Mouse (Mus musculus) limb, embryonic 14.5 days (tissue): ENCODE data around the gene Abcb8. TPM values are rescaled to one million over a fixed set of nuclear protein-coding genes. Genes with fewer than 3 reads are reported as not detected.

Experiments used
- ATAC-seq: fragments of 200-750 bp; cut with Nextera tagmentation; 2 replicates; pipeline ENCODE4 v1.8.0; 2017; ENCODE audit warnings: low read depth, moderate number of reproducible peaks, moderate TSS enrichment; ENCODE audit not compliant: low FRiP score
- DNase-seq: peaks from one replicate; pipeline ENCODE4 v3.0.0-alpha.2; 2015; ENCODE audit warnings: low spot score
- H3K27ac ChIP-seq: fragments of 300-500 bp; sonication (generic); replicated peaks from 2 replicates; pipeline ENCODE4 v1.5.1; 2014; ENCODE audit warnings: low read depth, mild to moderate bottlenecking, low read length, moderate library complexity, mixed read lengths
- H3K27me3 ChIP-seq: fragments of 300-500 bp; sonication (generic); 2 replicates; pipeline ENCODE4 v1.6.1; 2014; ENCODE audit warnings: low read length, mixed read lengths; ENCODE audit not compliant: control insufficient read depth, insufficient read depth
- H3K36me3 ChIP-seq: fragments of 300-500 bp; sonication (generic); 2 replicates; pipeline ENCODE4 v1.6.1; 2014; ENCODE audit warnings: mild to moderate bottlenecking, low read length, moderate library complexity, mixed read lengths; ENCODE audit not compliant: control insufficient read depth, insufficient read depth
- H3K4me1 ChIP-seq: fragments of 300-500 bp; sonication (generic); 2 replicates; pipeline ENCODE4 v1.6.1; 2014; ENCODE audit warnings: antibody characterized with exemption, low read length, mixed read lengths; ENCODE audit not compliant: control insufficient read depth, insufficient read depth
- H3K4me2 ChIP-seq: fragments of 300-500 bp; sonication (generic); replicated peaks from 2 replicates; pipeline ENCODE4 v1.6.1; 2014; ENCODE audit warnings: low read depth, mild to moderate bottlenecking, low read length, moderate library complexity; ENCODE audit not compliant: severe bottlenecking
- H3K4me3 ChIP-seq: fragments of 300-500 bp; sonication (generic); replicated peaks from 2 replicates; pipeline ENCODE4 v1.5.1; 2014; ENCODE audit warnings: low read length
- H3K9ac ChIP-seq: fragments of 300-500 bp; sonication (generic); 2 replicates; pipeline ENCODE4 v1.6.1; 2014; ENCODE audit warnings: mild to moderate bottlenecking, low read depth, low read length, moderate library complexity; ENCODE audit not compliant: severe bottlenecking
- H3K9me3 ChIP-seq: fragments of 300-500 bp; sonication (generic); 2 replicates; pipeline ENCODE4 v1.6.1; 2016; ENCODE audit warnings: low read length; ENCODE audit not compliant: control insufficient read depth
- POLR2A ChIP-seq: fragments of 200-500 bp; IDR thresholded peaks from 2 replicates; pipeline ENCODE4 v1.8.0; 2012; ENCODE audit warnings: inconsistent platforms, mild to moderate bottlenecking, moderate library complexity, borderline replicate concordance; ENCODE audit not compliant: insufficient read depth, insufficient read length; ENCODE audit errors: extremely low read depth
- WGBS: fragments of 180-500 bp; shearing (Covaris S2); extraction: QIAGEN DNeasy Blood & Tissue Kit; methylation state at CpG from one replicate; pipeline ENCODE4 v1.1.7; 2014; 5-methylcytosine and 5-hydroxymethylcytosine counted together
- polyA plus RNA-seq, 2 experiments: library from polyadenylated mRNA; depleted of rRNA in 1 of 2; stranded (reverse) in 1 of 2; unstranded in 1 of 2; fragments of >200 nt; fragmentation: Nextera tagmentation in 1 of 2; extraction: Ambion mirVana in 1 of 2; gene quantifications; 2 replicates each; pipeline versions ENCODE4 v1.2.1 to v1.2.3; 2012 to 2014

The Abcb8 gene
- polyA plus RNA-seq, 2 experiments = 35.8 to 45.3 TPM

DNA sequence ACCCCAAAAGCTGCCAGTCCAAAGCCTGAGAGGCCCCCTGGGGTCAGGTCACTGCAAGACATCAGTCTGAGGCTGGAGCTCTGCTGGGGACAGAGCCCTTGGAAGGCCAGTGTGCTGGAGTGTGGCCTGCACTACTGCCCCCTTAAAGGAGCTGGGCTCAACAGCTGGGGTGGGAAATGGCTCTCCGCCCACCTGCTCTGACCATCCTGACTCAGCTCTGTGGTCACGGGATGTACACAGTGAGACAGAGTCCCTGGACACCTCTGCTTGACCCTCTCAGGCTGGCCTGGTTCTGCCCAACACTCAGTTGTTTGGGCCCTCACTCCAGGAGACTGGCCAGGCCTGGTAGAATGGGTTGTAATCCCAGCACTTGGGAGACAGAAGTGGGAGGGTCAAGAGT lies 16.0 kb downstream of the Abcb8 start:
- WGBS = 92% methylated on average over 2 of the region's 2 CpGs

DNA sequence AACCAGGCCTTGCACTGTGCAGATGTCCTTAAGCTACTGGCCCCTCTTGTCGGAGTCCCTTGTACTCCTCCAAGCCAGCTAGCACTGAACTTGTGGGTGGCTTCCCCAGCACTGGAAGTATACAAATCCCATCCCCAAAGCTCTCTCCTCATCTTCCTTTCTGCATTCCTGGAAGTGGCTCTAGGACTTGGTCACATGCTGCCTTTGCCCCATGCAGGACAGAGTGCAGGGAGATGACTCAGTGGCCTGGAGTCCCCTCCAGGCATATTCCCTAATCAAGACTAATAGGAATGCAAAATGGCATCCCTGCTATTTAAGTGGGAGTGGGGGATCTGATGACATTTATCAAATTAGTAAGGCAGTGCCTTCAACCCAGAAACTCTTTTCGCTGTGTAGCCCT lies 18.6 kb downstream of the Abcb8 start:
- TF ChIP-seq POLR2A = no peak
- 82% methylated on average over 2 of the region's 2 CpGs for WGBS

More for the DNA sequence above, 16.0 kb downstream of the Abcb8 start:
- Histone ChIP-seq H3K27me3 (no peaks in the 10 kb centered on the region), H3K4me3 (no peak overlapping the region), H3K9me3 (no peaks in the 10 kb centered on the region), H3K9ac (no peak overlapping the region), H3K4me2 (no peak overlapping the region), H3K27ac (no peak overlapping the region), H3K4me1 (peaks cover 12% of the 10 kb centered on the region), H3K36me3 (peaks cover 25% of the 10 kb centered on the region)
- no peak for TF ChIP-seq POLR2A
- DNase-seq (no peak), ATAC-seq (no peak)

DNA sequence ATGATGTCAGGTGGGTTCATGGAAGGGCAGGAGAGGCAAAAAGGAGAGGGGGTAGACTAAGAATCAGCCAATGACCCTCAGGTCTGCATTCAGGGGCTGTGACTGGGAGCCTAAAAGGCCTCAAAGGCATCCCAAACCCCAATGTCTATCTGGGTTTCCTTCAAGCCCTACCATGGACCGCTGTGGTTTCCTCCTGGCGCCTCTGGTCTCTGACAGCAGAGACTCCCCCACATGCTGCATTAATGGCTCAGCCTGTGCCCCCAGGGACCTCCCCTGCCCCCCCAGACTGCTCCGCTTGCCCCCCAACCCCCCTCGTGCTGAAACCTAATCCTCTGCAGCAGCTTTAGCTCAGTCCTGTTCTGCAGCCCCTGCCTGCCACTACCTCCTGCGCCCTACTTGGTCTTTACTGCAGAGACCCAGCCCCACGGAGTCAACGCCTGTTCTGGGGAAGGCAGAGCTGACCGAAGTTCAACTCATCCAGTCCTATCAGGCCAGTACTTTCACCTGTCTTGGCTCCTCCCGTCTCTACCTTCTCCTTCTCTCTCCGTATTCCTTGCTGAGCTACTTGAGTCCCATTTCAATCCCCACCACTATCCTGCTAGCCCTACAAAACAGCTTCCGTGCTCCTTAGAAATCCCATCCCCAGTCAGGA lies 19.7 kb downstream of the Abcb8 start, which contains the start of gene Asic3:
TSS of gene Asic3 (plus strand) at position 351 of the 652 bp plus-strand sequence.
- Histone ChIP-seq H3K4me2 (0 out of 2 replicates have a peak within 1 kb of the TSS, but pooled peaks have one; percentile 11), H3K9ac (no peak within 1 kb of the TSS), H3K27me3 (no peaks in the 10 kb centered on the region), H3K36me3 (peaks cover 6% of the 10 kb centered on the region; the same call in 1 of the 2 replicates), H3K9me3 (no peaks in the 10 kb centered on the region), H3K4me1 (peaks cover 12% of the 10 kb centered on the region), H3K4me3 (no peak within 1 kb of the TSS), H3K27ac (no peak within 1 kb of the TSS)
- no peak for TF ChIP-seq POLR2A
- ATAC-seq (no peak), DNase-seq (no peak)
- WGBS = 27% methylated on average over 11 of the region's 11 CpGs

More for the DNA sequence above, 18.6 kb downstream of the Abcb8 start:
- H3K36me3 ChIP-seq = peaks cover 11% of the 10 kb centered on the region
- no peak overlapping the region for H3K4me2 ChIP-seq
- ATAC-seq (no peak), DNase-seq (no peak)
- H3K9me3 ChIP-seq = no peaks in the 10 kb centered on the region
- no peaks in the 10 kb centered on the region for H3K27me3 ChIP-seq
- H3K4me1 ChIP-seq = peaks cover 12% of the 10 kb centered on the region
- no peak overlapping the region for H3K9ac ChIP-seq
- no peak overlapping the region for H3K27ac ChIP-seq
- no peak overlapping the region for H3K4me3 ChIP-seq

DNA sequence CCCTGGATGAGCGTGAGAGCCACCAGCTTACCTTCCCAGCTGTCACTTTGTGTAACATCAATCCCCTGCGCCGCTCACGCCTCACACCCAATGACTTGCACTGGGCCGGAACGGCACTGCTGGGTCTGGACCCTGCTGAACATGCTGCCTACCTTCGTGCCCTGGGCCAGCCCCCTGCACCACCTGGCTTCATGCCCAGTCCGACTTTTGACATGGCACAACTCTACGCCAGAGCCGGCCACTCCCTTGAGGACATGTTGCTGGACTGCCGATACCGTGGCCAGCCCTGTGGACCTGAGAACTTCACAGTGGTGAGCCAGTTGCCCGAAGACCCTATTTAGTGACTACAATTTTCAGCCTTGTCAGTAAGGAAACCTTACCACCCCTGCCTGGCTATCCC lies 20.5 kb downstream of the Abcb8 start:
- TF ChIP-seq POLR2A = no peak
- Histone ChIP-seq H3K4me3 (no peak overlapping the region), H3K27me3 (no peaks in the 10 kb centered on the region), H3K9ac (no peak overlapping the region), H3K4me1 (peaks cover 12% of the 10 kb centered on the region), H3K27ac (no peak overlapping the region), H3K4me2 (no peak overlapping the region), H3K9me3 (no peaks in the 10 kb centered on the region), H3K36me3 (peaks cover 9% of the 10 kb centered on the region; the same call in 1 of the 2 replicates)
- WGBS = 85% methylated on average over 13 of the region's 13 CpGs
- DNase-seq = no peak
- no peak for ATAC-seq

DNA sequence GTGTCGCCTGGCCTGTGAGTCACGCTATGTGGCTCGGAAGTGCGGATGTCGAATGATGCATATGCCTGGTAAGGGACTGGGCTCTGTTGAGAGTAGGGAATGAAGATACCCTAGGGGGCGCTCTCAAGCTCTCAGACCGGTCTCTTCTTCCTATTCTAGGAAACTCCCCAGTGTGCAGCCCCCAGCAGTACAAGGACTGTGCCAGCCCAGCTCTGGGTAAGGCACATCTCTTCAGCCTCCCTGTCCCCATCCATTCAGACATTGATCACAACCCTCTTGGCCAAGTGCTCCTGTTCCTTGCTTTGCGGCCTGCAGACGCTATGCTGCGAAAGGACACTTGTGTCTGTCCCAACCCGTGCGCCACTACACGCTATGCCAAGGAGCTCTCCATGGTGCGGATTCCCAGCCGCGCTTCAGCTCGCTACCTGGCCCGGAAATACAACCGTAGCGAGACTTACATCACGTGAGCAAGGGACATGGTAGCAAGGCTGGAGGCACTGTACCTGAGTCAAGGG lies 22.8 kb downstream of the Abcb8 start:
- H3K27ac ChIP-seq = no peak overlapping the region
- no peak overlapping the region for H3K4me2 ChIP-seq
- WGBS = 3% methylated on average over 21 of the region's 21 CpGs
- no peak overlapping the region for H3K4me3 ChIP-seq
- peak; percentile 71 for DNase-seq
- TF ChIP-seq POLR2A = no peak
- H3K4me1 ChIP-seq = peaks cover 12% of the 10 kb centered on the region
- peaks cover 26% of the 10 kb centered on the region for H3K36me3 ChIP-seq
- H3K9ac ChIP-seq = no peak overlapping the region
- no peaks in the 10 kb centered on the region for H3K27me3 ChIP-seq
- ATAC-seq = peak; percentile 36; the same call in 1 of the 2 replicates
- no peaks in the 10 kb centered on the region for H3K9me3 ChIP-seq
